ENCODE assay signal across 8 mouse cellular contexts in the genomic region with DNA sequence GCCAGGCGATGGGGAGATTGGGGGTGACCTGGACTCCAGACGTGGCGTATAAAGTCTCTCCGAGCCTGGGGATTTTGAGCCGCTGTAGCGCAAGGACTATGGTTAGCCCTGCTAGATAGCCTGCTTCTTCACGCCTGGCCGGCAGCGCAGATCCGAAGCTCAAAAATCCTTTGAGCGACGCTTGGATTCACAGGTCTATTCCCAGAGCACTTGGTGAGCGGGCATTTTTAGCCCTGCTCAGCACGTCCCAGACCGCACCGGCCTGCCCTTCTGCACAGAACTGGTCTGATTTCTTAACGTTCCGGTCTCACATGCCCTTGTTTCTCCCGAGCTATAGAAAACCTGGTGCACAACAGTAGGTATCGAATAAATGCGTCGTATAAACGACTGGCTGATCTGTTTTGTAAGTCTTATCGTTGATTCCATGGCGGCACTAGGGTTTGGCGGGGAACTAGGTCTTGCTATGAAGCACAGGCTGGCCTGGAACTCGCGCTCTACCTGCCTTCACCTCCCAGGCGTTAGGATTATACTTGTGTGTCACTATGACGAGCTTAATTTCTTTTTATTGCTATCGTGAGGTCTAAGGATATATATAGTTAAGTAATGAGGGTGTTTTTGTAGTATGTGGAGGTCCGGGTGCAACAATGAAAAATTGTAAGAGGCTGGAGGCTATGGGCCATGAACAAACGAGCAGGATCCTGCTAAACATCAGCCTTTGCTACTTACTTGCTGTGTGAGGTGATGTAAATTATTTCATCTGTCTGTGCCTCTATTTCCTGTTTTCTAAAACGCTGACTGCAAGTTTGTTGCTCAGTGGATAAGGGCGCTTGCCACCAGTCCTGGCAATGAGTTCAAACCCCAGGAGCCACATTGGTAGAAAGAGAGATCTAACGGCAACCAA. TPM values are rescaled to one million over a fixed set of nuclear protein-coding genes. Genes with fewer than 3 reads are reported as not detected.
A peak's percentile ranks its signal among the peaks of the same experiment; 100 is the strongest.
DNase-seq lines count a peak whose midpoint lies in the region; ATAC-seq lines count a peak whose summit lies in the region.

No protein-coding gene starts in this region.

- peak; percentile 47 for DNase-seq in cerebellum, adult 11 months
- no peak for DNase-seq in cerebellum, postnatal 10 days
- peak; percentile 33 for DNase-seq in spleen, adult 12 weeks (ENCODE audit: low spot score)
- DNase-seq in spleen, postnatal 14 days (ENCODE audit: low spot score in 2 of 2) = no peak
- no peak for DNase-seq in left cerebral cortex, postnatal 4 days

- 9% methylated on average over 36 of the region's 36 CpGs for WGBS in forebrain, embryonic 13.5 days
- WGBS in limb, embryonic 12.5 days = 7% methylated on average over 36 of the region's 36 CpGs
- WGBS in neural tube, embryonic 15.5 days = 8% methylated on average over 36 of the region's 36 CpGs

- peaks cover 56% of the 10 kb centered on the region for H3K4me1 ChIP-seq in forebrain, embryonic 13.5 days
- H3K4me1 ChIP-seq in limb, embryonic 12.5 days (replicated peaks) = peaks cover 43% of the 10 kb centered on the region
- peaks cover 58% of the 10 kb centered on the region for H3K4me1 ChIP-seq in neural tube, embryonic 15.5 days

- H3K4me2 ChIP-seq in forebrain, embryonic 13.5 days = peak overlapping the region; percentile 95
- H3K4me2 ChIP-seq in limb, embryonic 12.5 days = peak overlapping the region; percentile 79
- peak overlapping the region; percentile 72 for H3K4me2 ChIP-seq in neural tube, embryonic 15.5 days

- H3K4me3 ChIP-seq in forebrain, embryonic 13.5 days = peak overlapping the region; percentile 80
- H3K4me3 ChIP-seq in limb, embryonic 12.5 days (replicated peaks) = peak overlapping the region; percentile 68
- H3K4me3 ChIP-seq in neural tube, embryonic 15.5 days (replicated peaks) = peak overlapping the region; percentile 75

- H3K9me3 ChIP-seq in forebrain, embryonic 13.5 days (replicated peaks) = no peaks in the 10 kb centered on the region
- no peaks in the 10 kb centered on the region for H3K9me3 ChIP-seq in limb, embryonic 12.5 days
- H3K9me3 ChIP-seq in neural tube, embryonic 15.5 days (replicated peaks) = no peaks in the 10 kb centered on the region

- H3K9ac ChIP-seq in forebrain, embryonic 13.5 days = peak overlapping the region; percentile 87
- H3K9ac ChIP-seq in limb, embryonic 12.5 days (replicated peaks) = peak overlapping the region; percentile 82
- H3K9ac ChIP-seq in neural tube, embryonic 15.5 days (replicated peaks) = peak overlapping the region; percentile 67

- H3K27ac ChIP-seq in forebrain, embryonic 13.5 days = peak overlapping the region; percentile 97
- H3K27ac ChIP-seq in limb, embryonic 12.5 days = peak overlapping the region; percentile 83
- peak overlapping the region; percentile 99 for H3K27ac ChIP-seq in neural tube, embryonic 15.5 days (replicated peaks)

- no peaks in the 10 kb centered on the region for H3K27me3 ChIP-seq in forebrain, embryonic 13.5 days
- no peaks in the 10 kb centered on the region for H3K27me3 ChIP-seq in limb, embryonic 12.5 days
- no peaks in the 10 kb centered on the region for H3K27me3 ChIP-seq in neural tube, embryonic 15.5 days (replicated peaks)

- ATAC-seq in forebrain, embryonic 13.5 days = peak; percentile 1
- ATAC-seq in limb, embryonic 12.5 days (ENCODE audit: insufficient number of reproducible peaks, insufficient read depth, low FRiP score, low TSS enrichment, low read depth) = no peak
- no peak for ATAC-seq in neural tube, embryonic 15.5 days (ENCODE audit: low FRiP score)

- no peaks in the 10 kb centered on the region for H3K36me3 ChIP-seq in forebrain, embryonic 13.5 days (ENCODE audit: poor library complexity, severe bottlenecking)
- no peaks in the 10 kb centered on the region for H3K36me3 ChIP-seq in limb, embryonic 12.5 days
- H3K36me3 ChIP-seq in neural tube, embryonic 15.5 days = no peaks in the 10 kb centered on the region

- intact Hi-C loops in left cerebral cortex, postnatal 4 days (cut with DNase I) = loop anchor here (5.0 kb wide), 1 partner anchor 67 kb away; no protein-coding TSS in a partner anchor

RNA-seq across cellular contexts. Expression of a gene that starts 1.2 kb away (rescaled TPM):
- 8.4 and 8.5 TPM in 2 replicates for polyA plus RNA-seq in forebrain, embryonic 13.5 days (2015; fragmentation: Nextera tagmentation; extraction: Ambion mirVana)
- 9.0 and 9.4 TPM in 2 replicates for polyA plus RNA-seq in limb, embryonic 12.5 days (2016; fragmentation: Nextera tagmentation; extraction: Ambion mirVana)
- 6.6 and 7.3 TPM in 2 replicates for polyA plus RNA-seq in neural tube, embryonic 15.5 days (2015; fragmentation: Nextera tagmentation; extraction: Ambion mirVana)
- total RNA-seq in left cerebral cortex, postnatal 4 days (2021) = 10 to 100 TPM; 25.3 to 25.8 TPM

RNA-seq across cellular contexts. Expression of a gene that starts 12.7 kb away (rescaled TPM):
- not detected in 2 replicates for polyA plus RNA-seq in forebrain, embryonic 13.5 days (2015; fragmentation: Nextera tagmentation; extraction: Ambion mirVana)
- 0.08 TPM in 1 of 2 replicates, not detected in the other for polyA plus RNA-seq in limb, embryonic 12.5 days (2016; fragmentation: Nextera tagmentation; extraction: Ambion mirVana)
- 0.15 and 0.17 TPM in 2 replicates for polyA plus RNA-seq in neural tube, embryonic 15.5 days (2015; fragmentation: Nextera tagmentation; extraction: Ambion mirVana)
- under 1 TPM; 0.38 to 0.58 TPM for total RNA-seq in left cerebral cortex, postnatal 4 days (2021)

RNA-seq across cellular contexts. Expression of a gene that starts 49.3 kb away (rescaled TPM):
- 166 and 186 TPM in 2 replicates for polyA plus RNA-seq in forebrain, embryonic 13.5 days (2015; fragmentation: Nextera tagmentation; extraction: Ambion mirVana)
- polyA plus RNA-seq in limb, embryonic 12.5 days (2016; fragmentation: Nextera tagmentation; extraction: Ambion mirVana) = 181 and 202 TPM in 2 replicates
- polyA plus RNA-seq in neural tube, embryonic 15.5 days (2015; fragmentation: Nextera tagmentation; extraction: Ambion mirVana) = 236 and 238 TPM in 2 replicates
- total RNA-seq in left cerebral cortex, postnatal 4 days (2021) = 100 to 1,000 TPM; 141 to 157 TPM

Comparison
In these comparisons a context has a peak if more than half of its experiments do, and no peak if none do; other contexts are left out.
1. DNase-seq: peak in cerebellum, adult 11 months (single experiment) and spleen, adult 12 weeks (single experiment); none in cerebellum, postnatal 10 days (0 of 2), spleen, postnatal 14 days (0 of 2) and left cerebral cortex, postnatal 4 days (single experiment).
2. Peak in every context shown above with its lines, with median percentiles within 50 percentile points of each other: H3K27ac ChIP-seq, H3K4me2 ChIP-seq, H3K4me3 ChIP-seq and H3K9ac ChIP-seq.